Mouse (Mus musculus) heart, adult 18-20 months (tissue): Measurements from ENCODE around the gene Socs7. TPM values are rescaled to one million over a fixed set of nuclear protein-coding genes. Genes with fewer than 3 reads are reported as not detected.

Source experiments
- DNase-seq, 2 experiments: peaks; one replicate each; pipeline ENCODE4 v3.0.0; 2021 to 2022; ENCODE audit warnings: mixed read lengths in 1 of 2
- total RNA-seq, 2 experiments: library from RNA; stranded (reverse); gene quantifications; 2 replicates each; pipeline ENCODE4 v1.2.3; 2021

The Socs7 gene
- total RNA-seq, 2 experiments from 2014 or later, result 21.9 to 22.8 TPM

- no peak for DNase-seq
These were observed 56.6 kb downstream of the Socs7 start for GRCm38 (mm10) chr11:97418834-97419539.

DNA sequence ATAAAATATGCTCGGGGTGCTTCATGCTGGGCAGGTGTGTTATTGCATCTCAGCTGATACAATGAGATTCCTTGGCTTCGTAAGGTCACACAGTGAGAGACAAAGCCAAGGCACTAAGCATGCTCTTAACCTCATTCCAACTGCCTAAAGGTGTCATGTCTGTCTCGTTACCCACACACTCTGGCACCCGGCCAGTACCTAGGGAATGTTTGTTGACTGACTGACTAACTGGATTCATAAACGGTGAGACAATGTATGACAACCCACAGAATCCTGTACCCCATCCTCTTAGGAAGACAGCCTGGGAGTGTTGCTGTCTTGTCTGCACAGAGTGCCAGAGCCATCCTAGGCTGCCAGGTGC is 57.2 kb downstream of the Socs7 start:
- no peak for DNase-seq

- no peak for DNase-seq
These were observed 60.2 kb downstream of the Socs7 start for GRCm38 (mm10) chr11:97422507-97422906.

- DNase-seq, result no peak
These were observed 61.8 kb downstream of the Socs7 start for GRCm38 (mm10) chr11:97424092-97424692.

DNA sequence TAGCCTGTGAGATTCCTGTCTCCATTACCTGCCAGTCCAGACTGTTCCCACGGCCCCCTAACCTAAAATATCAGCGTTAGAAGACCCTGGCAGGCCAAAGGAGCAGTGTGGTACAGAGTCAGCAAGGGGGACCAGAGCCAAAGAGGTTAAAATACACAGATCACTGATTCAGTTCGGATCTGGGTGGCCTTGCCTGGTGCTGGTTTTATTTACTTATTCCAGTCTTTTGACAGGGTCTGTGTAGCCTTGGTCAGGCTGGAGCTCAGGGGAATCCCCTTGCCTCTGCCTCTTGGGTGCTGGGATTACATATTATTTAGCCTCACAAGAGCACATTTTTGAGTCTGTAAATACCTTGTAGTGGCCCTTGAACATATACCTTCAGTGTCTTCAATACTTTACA is 62.5 kb downstream of the Socs7 start:
- no peak for DNase-seq

DNA sequence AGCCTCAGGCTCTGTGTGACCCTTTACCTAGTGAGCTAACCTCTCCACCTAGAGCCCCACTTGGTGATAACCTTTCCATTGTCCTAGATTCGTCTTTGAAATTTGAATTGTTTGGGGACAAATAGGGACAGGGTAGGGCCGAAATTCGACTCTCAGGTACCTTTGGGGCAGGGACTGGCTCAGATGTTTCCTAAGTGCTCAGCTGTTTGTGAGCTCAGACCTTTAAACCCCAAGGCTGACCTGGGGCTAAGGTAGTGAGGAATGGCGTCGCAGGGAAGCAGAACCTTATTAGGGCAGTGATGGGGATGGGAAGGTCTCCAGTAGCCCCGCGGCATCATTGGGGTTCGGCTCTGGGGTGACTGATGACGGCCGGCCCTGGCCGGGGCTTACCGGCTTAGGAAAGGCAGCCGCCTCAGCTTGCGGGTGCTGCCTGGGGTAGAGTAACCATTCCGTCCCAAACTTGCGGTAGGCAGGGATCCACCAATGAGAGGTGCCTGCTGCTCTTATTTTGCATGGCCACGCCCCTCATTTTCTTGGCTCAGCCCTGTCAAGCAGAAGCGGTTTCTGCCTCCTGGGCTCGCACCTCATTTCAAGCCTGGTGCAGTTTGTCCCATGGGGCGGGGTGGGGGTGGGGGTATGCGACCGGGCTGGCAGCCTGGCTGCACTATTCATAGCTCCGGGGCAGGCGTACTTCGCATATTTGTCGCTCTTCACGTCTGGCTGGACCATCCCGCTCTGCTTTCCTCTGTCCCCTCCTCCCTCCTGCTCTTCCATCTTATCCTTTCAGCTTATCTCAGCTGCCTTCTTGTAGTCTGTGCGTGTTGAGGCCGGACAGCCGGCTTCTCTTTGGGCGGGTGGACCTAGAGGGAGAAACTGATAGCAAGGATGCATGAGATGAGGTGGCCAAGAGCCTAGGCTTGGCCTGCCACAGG is 65.7 kb downstream of the Socs7 start:
- peak; percentile 86 to 93 for DNase-seq

- no peak for DNase-seq
These were observed 66.4 kb downstream of the Socs7 start for GRCm38 (mm10) chr11:97428726-97429077.

GRCm38 (mm10) chr11:97429615-97430014 is 67.3 kb downstream of the Socs7 start:
- peak; percentile 58 to 66 for DNase-seq

GRCm38 (mm10) chr11:97432015-97432414 is 69.7 kb downstream of the Socs7 start:
- DNase-seq, result peak; percentile 68 to 86

GRCm38 (mm10) chr11:97432983-97433539 is 70.7 kb downstream of the Socs7 start:
- no peak for DNase-seq

DNA sequence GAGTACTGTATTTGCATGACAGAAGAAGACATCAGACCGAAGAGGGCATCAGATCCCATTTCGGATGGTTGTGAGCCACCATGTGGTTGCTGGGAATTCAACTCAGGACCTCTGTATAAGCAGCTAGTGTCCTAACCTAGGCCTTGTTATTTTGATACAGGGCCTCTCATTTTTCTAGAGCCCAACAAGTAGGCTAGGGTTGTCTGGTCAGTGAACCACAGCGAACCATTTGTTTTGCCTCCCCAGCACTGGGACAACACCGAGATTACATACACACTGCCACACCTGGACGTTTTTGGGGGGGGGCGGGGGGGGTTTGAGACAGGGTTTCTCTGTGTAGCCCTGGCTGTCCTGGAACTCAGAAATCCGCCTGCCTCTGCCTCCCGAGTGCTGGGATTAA is 71.8 kb downstream of the Socs7 start:
- no peak for DNase-seq

DNA sequence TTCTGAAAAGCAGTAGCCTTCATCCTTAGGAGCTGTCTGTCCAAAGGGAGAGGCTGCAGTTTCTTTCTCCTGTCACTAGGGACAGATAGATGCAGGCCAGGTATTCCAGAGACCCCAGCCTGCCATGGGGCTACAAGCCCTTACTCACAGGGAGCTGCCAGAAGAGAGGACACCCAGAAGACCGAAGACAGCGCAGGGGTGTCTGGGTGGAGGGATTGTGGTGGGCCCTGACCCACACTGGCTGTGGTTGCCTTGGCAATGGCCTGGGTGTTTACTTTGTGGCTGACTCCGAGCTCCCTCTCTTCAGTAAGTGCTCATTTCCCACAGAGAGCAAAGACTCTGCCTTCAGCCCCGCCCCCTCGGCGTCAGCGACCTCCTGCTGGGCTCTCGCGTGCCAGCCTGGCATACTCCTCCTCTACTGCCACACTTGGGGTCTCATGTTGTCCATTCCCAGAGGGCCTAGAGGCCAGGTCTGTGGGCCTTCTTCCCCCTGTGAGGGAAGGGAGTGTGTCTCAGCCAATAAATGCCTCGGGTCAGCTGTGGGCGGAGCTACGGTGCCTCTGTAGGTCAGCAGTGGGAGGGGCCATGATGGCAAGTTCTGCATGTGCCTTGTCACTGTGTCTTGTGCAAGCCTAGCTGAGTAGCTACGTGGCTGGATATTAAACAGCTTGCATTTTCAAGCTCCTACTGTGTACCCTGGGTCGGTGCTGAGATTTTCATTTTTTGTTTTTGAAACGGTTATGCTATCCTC is 72.5 kb downstream of the Socs7 start:
- peak; percentile 90 to 92 for DNase-seq

DNA sequence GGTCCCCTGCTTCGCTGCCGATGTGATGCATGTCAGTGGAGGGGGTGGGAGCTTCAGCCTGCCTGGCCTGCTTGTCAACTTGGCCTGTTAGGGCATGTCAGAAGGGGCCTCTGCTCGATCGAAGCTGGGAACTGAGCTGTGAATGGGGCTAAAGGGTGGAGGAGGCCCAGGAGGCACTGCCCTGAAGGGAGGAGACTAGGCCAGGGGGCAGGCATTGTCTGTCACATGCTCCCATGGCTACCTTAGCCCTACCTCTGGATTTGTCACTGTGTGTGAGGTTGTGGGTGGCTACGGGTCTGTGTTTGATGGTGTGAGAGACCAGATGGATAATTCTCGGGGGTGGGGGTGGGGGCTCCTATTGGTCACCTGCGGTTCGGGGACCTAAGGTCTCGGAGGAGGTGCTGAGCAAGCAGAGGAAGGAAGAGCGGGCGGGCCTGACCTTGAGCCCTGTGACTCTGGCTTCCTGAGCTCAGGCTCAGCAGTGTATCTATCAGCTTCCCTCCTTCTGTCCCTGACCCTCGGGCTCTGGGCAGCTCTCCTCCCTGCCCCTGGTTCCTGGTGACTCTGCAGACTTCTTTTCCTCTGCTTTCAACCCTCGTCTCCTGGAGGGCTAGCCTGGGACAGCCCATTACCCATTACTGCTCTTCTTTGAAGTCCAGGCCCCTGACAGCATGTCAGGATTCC is 73.6 kb downstream of the Socs7 start:
- DNase-seq, result peak; percentile 64 to 71

DNA sequence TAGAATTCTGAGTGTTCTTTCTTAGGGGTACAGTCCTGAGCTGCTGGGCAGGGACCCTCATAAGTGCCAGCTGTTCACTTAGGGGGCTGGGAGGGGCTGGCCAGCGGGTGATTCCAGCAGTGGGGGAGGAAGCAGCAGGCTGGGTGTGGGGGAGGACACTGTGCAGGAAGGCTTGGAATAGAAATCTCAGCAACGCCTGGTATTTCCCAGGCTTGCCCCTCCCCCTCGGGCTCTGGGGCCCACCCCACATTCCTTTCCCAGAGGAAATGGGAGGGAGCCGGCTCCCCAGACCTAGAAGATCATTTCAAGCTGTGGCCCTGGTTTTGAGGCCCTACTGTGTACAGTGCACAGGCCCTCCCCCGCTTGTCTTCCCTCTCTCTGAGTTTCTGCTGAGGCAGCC is 75.4 kb downstream of the Socs7 start:
- DNase-seq, result peak; percentile 85 to 94

- DNase-seq, result peak; percentile 60 to 83
These were observed 76.5 kb downstream of the Socs7 start for GRCm38 (mm10) chr11:97438868-97439267.

GRCm38 (mm10) chr11:97439935-97440334 is 77.6 kb downstream of the Socs7 start:
- DNase-seq, result peak; percentile 84 to 92

DNA sequence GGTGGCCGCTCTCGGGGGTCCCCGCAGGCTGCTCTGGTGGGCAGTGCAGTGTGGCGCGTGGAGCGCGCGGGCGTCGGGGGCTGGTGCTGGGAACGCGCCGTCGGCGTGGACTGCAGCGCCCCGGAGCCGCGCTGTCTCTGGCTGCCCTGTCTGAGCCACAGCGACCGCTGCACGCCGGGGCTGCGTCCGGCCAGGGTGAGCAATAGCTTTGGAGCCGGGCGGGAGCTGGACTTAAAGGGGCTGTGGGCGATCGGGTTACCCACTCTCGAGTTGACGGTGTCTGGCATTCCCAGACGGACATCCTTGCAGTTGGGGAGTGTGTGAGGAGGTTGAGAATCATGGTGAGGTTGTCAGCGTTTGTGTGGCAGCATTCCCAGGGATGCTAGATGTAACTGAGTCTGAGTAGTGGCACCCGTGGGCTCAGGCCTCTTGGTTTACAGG is 78.1 kb downstream of the Socs7 start:
- peak; percentile 36 to 57 for DNase-seq

- DNase-seq, result peak; percentile 48 to 51
These were observed 78.8 kb downstream of the Socs7 start for GRCm38 (mm10) chr11:97441036-97441657.

DNA sequence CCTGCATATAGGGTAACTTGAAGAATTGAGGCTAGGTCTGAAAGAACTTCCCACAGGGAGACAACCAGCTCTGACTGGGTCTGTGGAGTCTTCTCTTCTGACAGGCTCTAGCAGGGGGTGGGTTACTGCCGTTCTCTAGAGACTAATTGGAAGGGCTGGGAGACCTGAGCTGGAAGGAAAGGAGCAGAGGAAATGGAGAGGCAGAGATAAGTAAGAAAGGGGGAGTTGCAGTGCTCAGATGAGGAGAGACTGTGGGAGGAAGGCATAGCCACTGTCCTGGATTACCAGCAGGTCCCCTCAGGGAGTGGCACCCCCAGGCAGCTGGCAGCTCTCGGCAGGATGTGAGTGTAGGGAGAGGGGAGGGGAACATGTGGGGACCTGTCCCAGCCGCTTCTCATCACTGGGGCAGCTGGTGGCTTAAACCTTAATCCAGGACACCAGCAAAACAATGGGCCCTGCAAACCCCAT is 79.3 kb downstream of the Socs7 start:
- peak in 1 of 2 experiments; percentile 52 for DNase-seq

- DNase-seq, result no peak
These were observed 80.7 kb downstream of the Socs7 start for GRCm38 (mm10) chr11:97442891-97443675.
